Mouse (Mus musculus) telencephalon, adult 2 months (tissue): ENCODE data around the gene Set.
"Not testable (repeated sequence)": the region's sequence is repeated elsewhere in the genome, so short reads cannot be mapped to it uniquely, and the experiment has no call there.

Experiments
- DNase-seq: peaks from one replicate; pipeline ENCODE4 v3.0.0-alpha.2; 2011; ENCODE audit warnings: low read depth, low spot score

Set gene

DNA sequence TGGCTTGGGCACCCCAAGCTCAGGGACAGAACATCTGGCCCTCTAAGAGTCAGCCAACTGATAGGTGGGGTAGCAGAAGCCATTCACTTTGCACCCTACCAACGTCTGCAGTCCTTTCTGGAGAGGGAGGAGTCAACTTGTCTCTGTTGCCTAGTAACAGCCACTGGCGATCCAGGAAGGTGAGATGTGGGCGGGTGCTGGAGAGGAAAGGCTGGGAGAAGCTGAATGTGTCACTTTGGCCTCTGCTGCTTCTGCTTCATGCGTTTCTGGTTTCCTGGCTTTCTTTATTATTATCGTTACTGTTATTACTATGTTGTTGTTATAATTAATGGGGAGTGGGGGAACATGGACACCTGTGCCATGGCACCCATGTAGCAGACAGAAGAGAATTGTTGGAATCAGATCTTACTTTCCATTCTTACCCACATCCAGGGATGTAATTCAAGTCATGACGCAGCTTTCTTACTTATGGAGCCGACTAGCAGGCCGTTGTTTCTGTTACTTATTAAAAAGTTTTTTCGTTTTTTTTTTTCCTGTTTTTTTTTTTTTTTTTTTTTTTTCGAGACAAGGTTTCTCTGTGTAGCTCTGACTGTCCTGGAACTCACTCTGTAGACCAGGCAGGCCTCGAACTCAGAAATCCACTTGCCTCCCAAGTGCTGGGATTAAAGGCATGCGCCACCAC lies at the start of gene Set:
Gene Set, plus strand, starts transcription at position 156 of the 682 bp plus-strand sequence.
- DNase-seq: no peak

DNA sequence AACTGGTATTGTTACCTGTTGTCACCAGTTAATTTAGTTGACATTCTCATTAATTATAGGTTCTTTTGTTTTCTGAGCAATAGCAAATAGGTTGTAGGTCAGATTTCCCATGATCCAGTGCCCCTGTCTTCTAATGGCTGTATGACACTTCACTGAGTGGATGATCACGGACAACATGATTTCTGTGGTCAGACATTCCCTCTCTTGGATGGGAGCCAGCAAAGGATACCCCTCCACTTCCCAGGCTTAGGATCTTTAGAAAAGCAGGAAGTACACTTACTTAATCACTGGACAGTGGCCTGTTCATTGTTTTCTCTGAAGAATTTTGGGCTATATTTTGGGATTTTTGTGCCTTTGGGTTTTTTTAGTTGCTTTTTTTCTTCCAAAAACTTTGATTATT lies 48.1 kb upstream of the Set start:
- DNase-seq: no peak

DNA sequence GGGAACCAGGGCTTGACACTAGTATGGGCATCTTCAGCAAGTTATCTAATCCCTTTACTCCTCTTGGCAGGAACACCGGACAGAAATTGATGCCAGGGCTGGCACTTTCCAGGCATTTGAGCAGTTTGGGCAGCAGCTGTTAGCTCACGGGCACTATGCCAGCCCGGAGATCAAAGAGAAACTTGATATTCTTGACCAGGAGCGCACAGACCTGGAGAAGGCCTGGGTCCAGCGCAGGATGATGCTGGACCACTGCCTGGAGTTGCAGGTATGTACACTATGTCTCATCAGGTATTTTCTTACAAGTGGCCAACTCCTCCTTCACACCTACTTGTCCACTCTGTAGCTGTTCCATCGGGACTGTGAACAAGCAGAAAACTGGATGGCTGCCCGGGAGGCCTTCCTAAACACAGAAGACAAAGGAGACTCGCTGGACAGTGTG lies 46.3 kb upstream of the Set start:
- no peak for DNase-seq

DNA sequence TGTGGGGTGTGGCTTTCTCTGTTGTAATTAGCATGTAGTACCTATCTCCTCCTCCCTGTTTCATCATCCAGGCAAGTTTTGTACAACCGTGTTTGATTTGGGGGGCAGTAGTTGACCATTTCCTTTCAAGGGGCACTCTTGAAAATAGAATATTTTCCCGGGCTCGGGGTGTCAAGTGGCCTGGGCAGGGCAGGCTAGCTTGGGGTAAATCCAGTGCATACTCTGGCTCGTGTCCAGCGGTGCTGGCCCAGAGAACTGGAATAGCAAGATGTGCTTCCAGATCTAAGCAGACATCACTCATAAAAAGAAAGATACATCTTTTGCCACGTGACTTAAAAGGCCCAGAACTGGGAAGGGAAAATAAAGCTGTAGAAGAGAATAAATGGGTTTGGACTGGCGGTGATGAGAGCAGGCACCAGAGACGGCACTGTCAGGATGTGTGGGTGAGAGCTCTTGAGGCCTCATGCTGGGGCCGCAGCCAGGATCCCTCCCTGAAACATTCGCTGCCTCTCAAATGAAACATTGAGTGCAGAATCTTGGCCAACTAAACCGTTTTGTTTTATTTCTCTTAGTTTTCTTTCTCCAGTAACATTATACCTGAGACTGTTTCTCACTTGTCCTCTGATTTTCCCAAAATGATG lies 42.7 kb upstream of the Set start:
- peak; percentile 28 for DNase-seq

DNA sequence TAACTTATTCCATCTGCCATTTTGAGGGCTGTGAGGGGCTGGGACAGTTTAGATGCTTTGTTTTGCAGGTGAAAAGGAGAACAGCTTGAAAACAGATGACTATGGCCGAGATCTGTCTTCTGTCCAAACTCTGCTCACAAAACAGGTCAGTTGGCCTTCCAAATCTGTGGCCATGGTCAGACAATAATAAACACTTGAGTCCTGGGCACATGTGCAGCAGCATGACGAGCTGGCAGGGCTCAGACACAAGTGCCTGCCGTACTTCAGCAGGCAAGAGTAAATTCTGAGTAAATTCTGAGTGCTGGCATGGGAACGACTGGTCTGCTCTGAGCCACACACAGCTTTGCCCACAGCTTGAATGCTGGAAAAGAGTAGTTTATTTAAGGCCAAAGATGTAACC lies 31.7 kb upstream of the Set start:
- no peak for DNase-seq

DNA sequence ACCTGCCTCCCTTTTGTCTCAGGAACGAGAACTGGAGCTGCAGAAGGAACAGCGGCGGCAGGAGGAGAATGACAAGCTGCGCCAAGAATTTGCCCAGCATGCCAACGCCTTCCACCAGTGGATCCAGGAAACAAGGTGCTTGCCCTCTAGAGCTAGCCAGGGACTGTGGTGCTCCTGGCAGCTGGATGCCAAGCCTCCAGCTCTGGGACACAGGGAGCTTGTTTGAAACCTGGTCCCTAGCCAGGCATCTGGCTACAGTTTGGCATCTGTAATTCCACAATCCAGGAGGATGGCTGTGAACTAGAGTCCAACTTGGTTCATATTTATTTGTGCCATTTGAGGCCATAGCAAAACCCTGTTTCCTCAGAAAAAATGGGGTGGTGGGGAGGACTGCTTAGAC lies 30.2 kb upstream of the Set start:
- DNase-seq: no peak

DNA sequence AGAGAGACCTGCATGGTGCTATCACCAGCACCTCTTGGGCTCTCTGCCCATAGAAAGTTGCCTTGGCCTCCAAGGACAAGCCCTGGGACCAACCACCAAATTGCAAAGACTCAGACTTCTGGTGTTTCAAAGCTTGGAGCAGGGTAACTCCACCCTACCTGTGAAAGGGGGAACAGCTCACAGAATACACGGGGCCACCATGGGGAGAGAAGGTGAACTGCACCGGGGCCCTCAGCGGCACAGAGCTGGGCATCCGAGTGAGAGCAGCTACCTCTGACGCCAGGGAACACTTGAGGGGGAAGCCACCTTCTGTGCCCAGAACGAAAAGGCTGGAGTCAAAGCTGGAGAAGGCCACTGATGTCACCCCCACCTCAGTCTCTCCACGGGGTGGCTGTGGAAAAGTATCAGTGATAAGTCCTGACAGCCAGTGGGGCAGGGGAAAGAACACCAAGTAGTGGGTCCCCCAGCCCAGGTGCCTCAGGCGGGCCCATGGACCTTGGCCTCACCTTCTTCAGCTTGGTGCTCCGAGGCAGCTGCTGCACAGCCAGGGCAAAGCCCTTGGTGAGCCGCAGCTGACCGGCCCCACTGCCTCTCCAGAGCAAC lies 24.8 kb upstream of the Set start:
- no peak for DNase-seq

DNA sequence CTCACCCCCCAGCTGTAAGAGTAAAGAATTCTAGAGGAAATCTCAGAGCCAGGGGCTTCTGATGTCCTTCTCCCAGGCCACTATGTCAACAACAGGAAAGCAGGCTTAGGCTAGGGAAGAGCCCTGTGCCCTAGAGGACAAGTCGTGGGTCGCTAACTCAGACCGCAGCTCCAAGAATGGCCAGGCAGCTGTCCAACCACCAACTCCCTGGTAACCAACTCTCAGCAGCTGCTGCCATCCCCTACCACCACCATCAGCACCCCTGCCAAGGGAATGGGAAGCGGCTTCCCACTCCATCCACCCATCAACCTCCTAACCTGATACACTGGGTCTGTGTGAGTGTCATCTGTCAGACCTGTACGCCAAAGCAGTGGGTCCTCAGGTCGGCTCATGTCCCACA lies 24.2 kb upstream of the Set start:
- DNase-seq: no peak

DNA sequence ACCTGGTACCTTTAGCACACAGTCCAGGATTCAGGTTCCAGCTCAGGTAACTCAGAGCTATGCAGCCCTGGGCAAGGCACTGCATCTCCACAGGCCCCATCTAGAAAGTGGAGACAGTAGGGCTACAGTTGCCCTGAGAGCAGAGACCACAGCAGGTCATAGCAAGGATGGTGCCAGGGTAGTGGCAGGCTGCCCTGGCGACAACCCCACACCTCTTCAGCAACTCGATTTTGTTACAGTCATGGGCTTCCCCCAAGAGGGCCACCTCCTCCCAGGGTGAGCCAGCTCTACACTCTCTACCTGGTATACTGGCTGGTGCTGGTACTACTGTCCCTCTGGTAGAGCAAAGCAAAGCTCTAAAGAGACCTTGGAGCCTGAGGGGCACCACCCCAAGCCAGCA lies 19.4 kb upstream of the Set start:
- DNase-seq: no peak

DNA sequence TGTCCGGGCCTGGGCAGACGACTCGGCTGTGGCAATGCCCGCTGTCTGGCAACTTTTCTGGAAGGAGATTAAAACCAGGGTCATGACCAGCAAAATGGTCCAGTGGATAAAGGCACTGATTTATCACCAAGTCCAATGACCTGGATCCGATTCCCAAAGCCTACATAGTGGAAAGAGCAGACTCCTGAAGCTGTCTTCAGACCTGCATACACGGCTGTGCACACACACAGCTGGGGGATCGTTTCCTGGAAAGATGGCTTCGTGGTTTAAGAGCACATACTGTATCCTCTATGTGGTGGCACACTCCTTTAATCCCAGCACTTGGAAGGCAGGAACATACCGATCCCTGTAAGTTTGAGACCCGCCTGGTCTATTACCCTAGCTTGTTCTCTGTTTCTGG lies 18.8 kb upstream of the Set start:
- no peak for DNase-seq

DNA sequence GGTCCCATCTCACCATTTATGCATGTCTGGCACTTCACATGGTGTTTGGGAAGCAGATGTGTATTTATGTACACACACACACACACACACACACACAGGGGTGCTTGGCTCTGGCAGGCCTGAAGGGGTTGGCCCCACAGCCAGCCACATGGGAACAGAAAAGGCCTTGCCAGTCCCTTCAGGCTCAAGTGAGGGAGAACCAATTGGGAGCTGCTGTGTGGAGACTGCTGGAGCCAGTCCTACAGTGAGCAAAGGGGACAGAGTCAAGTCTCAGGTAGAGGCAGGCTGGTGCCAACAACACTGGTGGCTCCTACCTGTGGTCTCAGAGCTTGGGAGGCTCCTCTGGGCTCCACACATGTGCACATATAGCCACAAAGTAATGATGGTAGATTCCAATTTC lies 17.5 kb upstream of the Set start:
- DNase-seq: no peak

DNA sequence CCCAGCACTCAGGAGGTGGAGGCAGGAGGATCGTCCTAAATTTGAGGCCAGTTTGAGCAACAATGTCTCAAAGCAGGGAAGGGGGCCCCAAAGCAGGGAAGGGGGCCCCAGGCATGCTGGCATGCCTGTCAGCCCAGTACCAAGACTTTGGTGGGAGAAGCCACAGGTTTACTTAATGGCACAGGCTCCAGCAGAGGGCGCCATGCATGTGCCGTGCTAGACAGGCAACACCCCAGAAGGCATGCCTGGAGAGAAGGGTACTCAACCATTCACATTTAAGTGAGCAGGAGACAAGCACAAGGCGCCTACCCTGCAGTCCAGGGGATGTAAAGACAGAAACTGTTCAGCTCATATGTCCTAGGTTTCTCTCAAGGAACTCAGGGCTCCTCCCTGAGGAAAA lies 14.7 kb upstream of the Set start:
- DNase-seq: no peak

DNA sequence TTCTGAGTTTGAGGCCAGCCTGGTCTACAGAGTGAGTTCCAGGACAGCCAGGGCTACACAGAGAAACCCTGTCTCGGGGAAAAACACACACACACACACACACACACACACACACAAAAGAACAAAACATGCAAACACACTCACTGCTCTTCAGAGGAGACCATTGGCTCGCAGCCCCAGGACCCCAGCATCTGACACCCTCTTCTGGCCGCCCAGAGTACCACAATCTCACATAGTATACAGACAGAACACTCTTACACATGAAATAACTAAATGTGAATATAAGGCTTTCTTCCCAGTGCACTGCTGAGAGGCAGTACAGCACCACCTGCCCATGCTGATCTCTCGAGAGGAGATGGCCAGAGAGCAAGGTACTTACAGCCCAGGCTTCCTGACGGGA lies 12.6 kb upstream of the Set start:
- DNase-seq: no peak

DNA sequence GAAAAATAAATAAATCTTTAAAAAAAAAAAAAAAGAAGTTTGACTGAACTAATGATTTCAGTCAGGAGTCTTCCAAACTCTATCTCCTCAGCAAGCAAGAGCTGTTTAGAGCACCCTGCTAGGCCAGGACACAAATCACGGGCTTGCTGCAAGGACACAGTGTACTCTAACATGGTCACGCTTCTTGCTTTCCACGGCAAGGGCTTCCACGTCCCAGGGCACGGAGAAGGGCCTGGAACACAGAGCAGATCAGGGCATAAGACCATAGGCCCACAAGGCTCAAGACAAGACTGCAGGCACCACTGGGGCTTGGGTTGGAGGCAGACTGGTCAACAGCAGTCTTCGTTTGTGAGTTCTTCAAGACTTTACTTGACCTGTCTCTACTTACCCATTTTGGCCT lies 10.1 kb upstream of the Set start:
- no peak for DNase-seq

DNA sequence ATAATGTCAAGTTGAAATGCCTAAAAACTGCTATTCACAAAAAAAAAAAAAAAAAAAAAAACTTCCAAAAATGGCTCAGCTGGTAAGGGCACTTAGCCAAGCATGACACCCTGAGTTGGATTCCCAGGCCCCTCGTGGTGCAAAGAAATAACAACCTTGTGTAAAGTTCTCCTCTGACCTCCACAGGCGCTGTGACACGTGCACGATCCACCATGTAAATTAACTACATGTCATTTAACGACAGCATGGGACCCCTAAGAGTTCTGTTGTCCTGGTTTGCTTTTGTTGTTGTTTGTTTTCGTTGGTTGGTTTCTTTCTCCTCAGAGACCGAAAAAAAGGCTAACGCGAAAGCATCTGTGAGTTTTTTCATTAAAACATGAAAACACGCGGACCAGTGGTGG lies 9.1 kb upstream of the Set start:
- DNase-seq: no peak

DNA sequence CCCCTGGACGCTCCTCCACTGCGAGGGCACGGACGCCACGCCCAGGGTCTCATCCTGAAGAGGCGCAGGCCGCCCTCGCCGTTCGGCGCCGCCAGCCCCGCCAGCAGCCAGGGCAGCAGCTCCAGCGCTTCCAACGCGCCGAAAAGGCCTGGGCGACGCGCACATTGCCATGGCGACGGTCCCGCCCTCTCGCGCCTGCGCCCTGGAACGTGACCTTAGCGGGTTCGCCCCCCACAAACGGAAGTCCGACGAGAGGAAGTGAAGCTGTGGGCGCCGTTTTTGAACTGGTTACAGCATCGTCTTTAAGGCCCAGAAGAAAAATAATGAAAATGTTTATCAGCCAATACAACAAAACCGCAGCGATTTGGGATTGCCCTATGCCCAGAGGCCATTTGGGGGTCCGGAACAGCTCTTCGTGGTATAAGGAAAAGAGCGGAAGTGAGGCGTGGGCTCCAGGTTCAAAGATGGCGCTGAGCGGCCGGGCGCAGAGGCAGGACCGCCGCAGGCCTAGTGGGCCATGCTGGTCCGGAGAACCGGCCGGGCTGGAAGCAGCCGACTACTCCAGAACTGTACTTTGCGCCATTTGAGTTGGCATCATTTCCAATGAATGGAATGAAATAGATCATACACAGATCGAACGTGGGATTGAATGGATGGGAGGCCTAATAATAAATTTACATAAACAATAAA lies 8.3 kb upstream of the Set start, which contains the start of gene Wdr34:
Gene Wdr34, minus strand, starts transcription at position 183 of the 690 bp plus-strand sequence.
- DNase-seq: peak; percentile 89

DNA sequence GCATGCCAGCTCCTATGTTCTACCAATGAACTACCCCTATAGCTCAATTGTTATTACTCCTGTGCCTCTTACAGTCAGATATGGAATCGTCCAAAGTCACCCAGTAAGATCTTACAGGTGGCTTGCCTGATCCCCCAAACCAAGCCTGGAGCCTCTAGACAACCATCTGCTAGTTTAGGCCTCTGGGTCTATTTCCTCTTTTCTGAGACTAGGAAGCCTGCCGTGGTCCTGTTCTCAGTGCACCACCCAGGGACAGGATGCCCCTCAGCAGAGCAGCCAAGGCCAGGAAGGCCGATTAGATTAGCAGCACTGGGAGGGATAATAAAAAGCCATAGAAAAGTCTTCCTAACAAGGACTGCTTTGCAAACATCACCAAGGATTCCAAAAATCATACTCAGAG lies 7.3 kb upstream of the Set start:
- DNase-seq: no peak

DNA sequence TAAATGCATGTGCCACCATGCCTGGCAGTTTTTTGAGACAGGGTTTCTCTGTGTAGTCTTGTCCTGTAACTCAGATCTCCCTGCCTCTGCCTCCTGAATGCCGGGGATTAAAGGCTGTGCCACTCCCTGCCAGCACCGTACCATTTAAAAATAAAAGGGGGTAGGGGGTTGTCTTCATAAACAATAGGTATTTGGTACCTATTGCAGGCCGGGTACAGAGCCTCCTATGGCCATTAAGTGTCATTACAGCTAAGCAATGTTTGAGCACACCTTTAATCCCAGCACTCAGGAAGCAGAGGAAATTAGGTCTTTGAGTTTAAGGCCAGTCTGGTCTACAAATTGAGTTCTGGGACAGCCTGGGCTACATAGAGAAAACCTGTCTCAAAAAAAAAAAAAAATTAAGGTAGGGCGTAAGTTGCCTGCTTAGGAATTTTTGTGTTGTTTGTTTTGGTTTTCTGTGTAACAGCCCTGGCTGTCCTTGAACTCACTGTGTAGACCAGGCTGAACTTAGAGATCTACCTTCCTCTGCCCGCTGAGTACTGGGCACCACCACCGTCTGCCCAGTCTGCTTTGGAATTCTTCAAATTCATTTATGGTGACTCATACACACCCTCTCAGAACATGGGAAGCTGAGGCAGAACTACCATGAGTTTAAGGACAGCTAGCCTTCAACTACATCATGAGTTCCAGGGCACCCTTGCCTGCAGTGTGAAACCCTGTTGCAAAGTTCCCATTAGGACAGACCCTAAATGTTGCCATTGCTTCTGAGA lies 5.0 kb upstream of the Set start:
- no peak for DNase-seq

DNA sequence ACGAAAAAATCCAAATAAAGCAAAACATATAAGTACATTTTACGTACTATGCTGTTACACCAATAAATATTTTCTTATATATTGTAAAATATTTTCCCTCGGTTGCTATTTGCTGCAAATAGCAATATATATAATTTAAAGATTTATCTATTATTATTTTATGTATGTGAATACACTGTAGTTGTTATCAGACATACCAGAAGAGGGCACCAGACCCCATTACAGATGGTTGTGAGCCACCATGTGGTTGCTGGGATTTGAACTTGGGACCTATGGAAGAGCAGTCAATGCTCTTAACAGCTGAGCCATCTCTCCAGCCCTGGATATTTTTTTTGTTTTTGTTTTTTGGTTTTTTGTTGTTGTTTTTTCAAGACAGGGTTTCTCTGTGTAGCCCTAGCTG lies 1.9 kb upstream of the Set start:
- DNase-seq: not testable (repeated sequence)

DNA sequence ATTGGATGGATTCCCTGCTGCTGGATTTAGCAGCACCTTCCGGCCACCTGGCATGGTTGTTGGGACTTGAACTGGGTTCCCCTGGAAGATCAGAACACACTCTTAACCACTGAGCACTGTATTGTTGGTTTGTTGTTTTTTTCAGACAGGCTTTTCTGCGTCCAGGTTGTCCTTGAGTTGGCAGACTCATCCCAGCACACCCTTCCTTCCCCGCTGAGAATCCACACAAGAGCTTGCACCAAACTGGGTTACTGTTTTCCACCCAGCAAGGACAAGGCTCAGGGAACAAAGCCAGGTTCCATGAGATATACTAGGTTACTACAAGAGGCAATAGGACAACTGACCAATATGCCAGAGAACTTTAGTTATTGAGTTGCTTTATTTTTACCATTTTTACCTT lies 442 bp upstream of the Set start:
- no peak for DNase-seq

DNA sequence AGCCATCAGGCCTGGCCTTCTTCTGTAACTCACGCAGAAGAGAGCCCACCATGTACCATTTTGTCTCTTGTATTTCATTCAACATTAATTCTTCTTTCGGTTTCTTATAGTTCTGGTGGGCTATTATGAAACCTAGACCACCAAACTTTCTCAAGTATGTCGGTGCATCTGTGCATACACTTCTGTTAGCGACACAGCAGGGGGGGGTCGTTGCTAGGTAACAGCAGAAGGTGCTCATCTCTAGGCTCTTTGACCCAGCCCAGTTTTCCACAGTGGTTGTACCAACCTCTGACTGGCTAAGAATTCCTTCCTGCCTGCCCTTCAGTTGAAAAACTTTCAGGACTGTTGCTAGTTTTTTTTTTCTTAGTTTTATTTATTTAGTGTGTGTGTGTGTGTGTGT lies 1.2 kb downstream of the Set start:
- no peak for DNase-seq
